Mouse (Mus musculus) lung, postnatal 0 days (tissue): ENCODE data around the gene Nmi.

Experiments
- CTCF ChIP-seq: IDR thresholded peaks from 2 replicates; pipeline ENCODE4 v1.5.1; 2016; ENCODE audit warnings: antibody characterized with exemption, mild to moderate bottlenecking
- EP300 ChIP-seq: IDR thresholded peaks from 2 replicates; pipeline ENCODE4 v1.6.1; 2016; ENCODE audit warnings: antibody characterized with exemption, mild to moderate bottlenecking, control low read depth

- TF ChIP-seq CTCF = no peak
- TF ChIP-seq EP300 = no peak
These were observed 18.2 kb upstream of the Nmi start for GRCm38 (mm10) chr2:51991447-51991846.
